Mouse (Mus musculus): ENCODE measurements around the gene Hoxc6.

The Hoxc6 gene

DNA sequence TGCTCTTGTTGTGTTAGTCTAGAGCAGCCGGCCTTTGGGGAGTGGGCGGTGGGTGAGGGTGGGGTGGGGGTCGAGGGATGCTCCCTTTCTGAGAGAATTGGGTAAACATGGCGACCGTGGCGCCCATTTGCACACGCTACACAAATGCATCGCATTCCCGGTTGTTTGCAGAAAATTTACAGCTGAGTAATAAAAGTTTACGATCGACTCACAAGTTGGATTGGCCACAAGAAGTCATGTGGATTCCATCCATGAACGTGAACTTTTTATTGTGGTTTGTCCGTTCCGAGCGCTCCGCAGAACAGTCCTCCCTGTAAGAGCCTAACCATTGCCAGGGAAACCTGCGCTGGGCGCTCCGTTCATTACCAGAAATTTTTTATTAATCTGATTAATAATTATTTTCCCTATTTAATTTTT lies at the start of gene Hoxc6:
Gene Hoxc6, plus strand, starts transcription at position 319 of the 417 bp plus-strand sequence.
- DNase-seq (ENCODE audit: low read depth), result no peak

DNA sequence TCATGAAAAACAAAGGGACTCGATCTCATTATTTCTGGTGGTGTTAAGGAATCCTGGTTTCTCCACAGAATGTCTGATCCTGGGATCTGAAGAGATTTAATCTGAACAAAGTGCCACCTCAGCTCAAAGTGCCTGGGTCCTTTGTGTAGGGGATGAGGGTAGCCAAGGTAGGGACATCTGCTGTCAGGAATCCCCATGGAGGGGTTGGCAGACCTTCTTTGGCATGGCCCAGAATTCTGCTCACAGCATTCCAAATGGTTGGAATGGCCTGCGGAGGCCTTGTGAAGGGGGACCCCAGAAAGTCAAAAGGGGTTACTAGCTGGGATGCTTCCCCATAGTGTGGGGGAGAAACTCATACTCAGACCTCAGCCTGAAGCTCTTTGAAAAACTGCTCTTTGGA lies 49.2 kb upstream of the Hoxc6 start:
- no peak for DNase-seq (ENCODE audit: low read depth)

DNA sequence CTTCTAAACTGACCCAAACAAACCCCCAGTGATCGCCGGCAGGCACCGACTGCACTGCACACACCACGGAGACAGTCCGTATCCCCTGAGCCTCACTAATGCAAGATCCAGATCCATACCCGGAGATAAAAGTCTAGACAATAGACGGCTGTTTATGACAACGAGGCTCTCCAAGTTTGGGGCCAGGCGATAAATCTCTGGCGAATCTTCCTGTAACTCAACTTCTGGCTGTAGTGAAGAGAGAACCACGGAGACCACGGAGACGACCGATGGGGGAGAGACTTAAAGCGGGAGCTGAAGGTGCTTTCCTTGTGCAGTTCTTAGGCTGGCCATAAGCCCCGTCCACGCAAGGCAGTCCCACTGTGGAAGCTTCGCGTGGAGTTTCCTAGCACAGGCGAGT lies 48.4 kb upstream of the Hoxc6 start:
- DNase-seq (ENCODE audit: low read depth), result no peak

DNA sequence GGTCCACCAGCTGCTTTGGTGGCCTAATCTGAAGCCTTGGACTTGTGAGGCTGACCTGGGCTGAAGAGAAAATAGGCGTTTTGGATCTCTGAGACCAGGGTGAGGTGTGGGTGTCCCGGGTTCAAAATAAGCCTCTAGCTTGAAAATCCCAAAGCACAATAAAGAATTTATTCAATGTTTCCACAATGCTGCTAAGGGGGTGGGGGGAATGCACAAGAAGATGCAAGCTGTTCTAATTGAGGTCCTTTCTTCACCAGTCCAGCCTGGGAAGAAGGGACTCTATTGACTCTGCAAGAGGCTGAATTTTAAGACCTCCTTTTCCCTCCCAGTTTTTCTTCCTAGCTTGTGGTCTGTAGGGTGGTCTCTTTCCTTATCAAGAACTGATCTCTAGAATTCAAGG lies 47.2 kb upstream of the Hoxc6 start:
- DNase-seq (ENCODE audit: low read depth), result no peak

DNA sequence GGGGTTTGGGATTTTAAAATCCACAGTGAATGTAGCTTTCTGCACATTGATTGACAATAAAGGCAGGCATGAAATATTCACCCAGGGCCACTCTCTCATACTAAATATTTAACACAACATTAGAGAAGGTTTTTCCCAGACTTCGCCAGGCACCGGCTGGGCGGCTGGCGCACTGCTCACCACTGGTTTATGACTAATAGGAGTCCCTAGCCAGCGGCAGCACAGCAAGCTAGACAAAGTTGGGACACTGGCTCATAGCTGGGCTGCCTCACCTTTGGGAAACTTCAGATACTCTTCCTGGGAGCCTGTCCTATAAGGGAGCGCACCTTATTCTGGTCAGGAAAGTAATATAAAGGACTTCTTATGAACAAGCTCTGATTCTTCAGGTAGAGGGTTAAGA lies 44.5 kb upstream of the Hoxc6 start:
- no peak for DNase-seq (ENCODE audit: low read depth)

DNA sequence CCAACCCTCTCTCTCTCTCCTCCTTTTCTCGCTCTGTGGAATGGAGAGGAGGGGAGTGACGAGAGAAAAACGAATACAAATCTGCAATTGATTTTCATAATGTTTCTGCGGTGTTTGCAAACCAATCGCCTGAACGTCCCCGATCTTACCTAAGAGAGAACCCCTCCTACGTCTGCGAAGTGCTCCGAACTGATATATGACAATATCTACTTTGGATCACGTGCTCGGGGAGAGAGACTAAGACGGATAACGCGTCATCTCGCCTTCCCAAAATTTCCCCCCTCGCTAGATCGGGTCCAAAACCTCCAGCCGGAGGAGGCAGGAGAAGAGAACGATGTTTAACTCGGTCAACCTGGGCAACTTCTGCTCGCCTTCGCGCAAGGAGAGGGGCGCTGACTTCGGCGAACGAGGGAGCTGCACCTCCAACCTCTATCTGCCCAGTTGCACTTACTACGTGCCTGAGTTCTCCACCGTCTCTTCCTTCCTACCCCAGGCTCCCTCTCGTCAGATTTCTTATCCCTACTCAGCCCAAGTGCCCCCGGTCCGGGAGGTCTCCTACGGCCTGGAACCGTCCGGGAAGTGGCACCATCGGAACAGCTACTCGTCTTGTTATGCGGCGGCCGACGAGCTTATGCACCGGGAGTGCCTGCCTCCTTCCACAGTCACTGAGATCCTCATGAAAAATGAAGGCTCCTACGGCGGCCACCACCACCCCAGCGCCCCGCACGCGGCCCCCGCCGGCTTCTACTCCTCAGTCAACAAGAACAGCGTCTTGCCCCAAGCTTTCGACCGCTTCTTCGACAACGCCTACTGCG lies 43.7 kb upstream of the Hoxc6 start, which contains the start of gene Hoxc11:
Gene Hoxc11, plus strand, starts transcription at position 236 of the 815 bp plus-strand sequence.
- no peak for DNase-seq (ENCODE audit: low read depth)

DNA sequence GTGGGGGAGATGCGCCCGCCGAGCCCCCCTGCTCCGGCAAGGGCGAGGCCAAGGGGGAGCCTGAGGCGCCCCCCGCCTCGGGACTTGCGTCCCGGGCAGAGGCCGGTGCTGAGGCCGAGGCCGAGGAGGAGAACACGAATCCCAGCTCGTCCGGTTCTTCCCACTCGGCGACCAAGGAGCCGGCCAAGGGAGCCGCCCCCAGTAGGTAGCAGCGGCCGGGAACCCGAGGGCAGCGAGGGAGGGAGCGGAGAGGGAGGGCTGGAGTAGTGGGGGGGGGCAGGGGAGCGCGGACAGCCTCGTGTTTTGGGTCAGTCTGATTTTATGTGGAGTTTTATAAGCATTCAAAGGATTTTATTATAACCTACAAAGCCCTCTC lies 43.1 kb upstream of the Hoxc6 start:
- DNase-seq (ENCODE audit: low read depth), result no peak

DNA sequence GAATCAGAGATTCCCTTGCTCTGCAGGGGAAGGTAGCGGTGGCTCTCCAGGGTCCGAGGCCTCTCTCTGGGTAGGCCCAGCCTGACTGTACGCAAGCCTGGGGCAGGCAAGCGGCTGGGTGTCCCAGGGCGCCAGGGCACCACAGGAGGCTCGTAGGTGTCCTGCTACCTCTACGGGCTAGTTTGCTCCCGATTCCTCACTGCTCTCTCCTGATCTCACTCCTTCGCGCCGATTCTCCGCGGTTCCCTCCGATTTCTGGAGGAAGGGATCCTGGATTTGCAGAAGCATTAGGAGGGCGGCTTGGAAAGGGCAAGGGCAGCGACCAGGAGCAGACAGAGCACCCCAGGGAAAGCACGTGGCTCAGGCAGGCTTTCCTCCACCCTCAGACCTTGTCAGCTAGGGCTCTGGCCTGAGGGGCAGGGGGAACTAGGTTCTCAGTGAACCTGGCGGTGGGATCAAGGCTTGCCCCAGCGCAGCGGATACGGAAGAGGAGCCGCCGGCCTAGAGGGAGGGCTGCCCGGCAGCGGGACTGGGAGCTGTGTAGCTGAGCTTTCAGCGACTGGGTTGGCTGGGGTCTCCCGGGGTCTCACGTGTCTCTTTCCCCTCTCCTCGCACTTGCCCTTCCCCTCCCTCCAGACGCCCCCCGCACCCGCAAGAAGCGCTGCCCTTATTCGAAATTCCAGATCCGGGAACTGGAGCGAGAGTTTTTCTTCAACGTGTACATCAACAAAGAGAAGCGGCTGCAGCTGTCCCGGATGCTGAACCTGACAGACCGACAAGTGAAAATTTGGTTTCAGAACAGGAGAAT lies 42.0 kb upstream of the Hoxc6 start:
- no peak for DNase-seq (ENCODE audit: low read depth)

DNA sequence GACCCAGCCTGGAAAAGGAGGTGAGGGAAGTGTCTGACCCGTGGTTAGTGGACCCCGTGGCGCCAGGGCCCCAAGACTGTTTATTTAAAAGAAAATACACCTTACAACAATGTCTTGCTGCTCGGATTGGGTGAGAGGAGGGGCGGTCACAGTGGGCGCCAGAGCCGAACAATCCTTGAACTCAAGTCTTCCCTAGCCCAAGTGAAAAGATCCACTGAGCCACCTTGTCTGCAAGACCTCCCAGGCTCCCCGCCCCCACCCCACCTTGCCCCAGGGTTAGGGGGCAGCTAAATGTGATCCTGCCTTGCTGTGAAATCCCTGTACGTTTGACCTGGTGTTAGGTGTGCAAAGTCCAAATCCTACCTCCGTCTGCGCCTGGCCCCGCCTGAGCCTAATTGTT lies 41.2 kb upstream of the Hoxc6 start:
- no peak for DNase-seq (ENCODE audit: low read depth)

DNA sequence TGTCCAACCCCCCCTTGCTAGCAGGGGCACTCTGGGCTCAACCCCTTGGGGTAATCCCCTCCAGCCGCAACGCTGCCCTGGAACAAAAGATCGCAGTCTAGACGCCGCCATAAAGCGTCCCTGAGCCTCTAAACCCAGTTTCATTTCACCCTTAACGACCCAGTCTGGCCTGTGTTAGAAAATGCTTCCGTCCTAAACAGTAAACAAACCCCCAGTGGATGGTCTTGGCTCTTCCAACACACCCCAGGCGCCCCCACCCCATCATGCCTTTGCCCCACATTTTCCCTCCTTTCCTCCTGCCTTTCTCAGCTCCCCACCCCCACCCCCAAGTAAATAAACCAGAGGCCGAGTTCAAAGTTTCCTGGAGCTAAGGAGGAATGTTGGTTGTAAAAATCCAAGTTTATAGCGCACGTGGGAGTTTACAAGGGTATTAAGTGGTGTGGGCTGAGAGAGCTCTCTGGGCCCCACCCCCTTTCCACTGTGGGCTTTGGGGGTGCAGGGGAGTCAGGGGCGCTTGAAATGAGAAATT lies 38.3 kb upstream of the Hoxc6 start:
- no peak for DNase-seq (ENCODE audit: low read depth)

DNA sequence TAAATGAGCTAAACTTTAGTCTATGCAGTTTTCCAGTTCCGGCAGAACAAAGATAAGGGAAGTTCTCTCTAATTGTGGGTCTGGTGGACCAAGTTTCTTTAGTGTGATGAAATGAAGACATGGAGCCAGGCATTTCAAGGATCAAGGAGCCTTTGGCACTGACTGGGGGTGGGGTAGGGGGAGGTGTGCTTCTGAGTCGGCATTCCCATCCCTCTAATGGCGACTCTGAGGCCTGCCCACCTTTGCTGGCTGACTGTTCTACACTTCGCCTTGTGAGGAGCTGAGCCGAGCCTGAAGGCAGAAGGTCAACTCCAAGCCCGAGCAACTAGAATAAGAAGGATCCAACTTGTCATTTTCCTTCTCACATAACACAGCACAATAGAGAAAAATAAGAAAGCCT lies 36.3 kb upstream of the Hoxc6 start:
- DNase-seq (ENCODE audit: low read depth), result no peak

DNA sequence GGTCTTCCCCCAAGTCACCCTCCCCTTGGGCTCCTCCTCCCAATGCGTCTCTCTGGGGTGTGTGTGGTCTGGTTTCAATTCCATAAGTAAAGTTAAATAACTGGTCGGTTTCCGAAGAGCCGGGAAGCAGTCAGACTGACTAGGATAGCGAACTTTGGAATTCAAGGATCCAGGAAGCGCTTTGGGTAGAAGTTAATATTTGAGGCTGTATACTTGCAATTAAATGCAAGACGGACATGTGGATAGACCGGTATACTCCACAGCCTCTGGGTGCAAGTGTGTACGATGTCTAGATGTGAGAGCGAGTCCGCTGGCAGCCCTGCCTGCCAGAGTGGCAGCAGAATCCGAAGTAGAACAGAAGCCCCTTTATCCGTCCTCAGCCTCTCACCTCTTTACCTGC lies 35.6 kb upstream of the Hoxc6 start:
- no peak for DNase-seq (ENCODE audit: low read depth)

DNA sequence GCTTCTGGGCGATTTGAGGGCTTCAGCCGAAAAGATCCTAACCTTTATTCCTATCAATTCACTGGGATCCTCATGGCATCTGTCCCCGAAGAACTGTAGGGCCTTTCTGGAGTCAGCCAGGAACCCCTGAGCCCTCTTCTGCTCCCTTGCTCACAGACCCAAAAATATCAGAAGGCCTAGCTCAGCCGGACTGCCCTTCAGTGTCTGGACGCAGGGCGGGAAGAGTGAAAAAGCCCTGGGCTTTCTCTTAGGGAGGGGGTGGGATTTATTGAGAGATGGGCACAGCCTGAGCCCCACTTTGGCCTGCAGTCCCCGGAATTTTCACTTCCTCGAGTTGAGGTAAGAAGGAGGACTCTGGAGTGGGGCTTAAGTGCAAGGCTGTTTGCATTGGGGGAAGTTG lies 34.8 kb upstream of the Hoxc6 start:
- DNase-seq (ENCODE audit: low read depth), result no peak

DNA sequence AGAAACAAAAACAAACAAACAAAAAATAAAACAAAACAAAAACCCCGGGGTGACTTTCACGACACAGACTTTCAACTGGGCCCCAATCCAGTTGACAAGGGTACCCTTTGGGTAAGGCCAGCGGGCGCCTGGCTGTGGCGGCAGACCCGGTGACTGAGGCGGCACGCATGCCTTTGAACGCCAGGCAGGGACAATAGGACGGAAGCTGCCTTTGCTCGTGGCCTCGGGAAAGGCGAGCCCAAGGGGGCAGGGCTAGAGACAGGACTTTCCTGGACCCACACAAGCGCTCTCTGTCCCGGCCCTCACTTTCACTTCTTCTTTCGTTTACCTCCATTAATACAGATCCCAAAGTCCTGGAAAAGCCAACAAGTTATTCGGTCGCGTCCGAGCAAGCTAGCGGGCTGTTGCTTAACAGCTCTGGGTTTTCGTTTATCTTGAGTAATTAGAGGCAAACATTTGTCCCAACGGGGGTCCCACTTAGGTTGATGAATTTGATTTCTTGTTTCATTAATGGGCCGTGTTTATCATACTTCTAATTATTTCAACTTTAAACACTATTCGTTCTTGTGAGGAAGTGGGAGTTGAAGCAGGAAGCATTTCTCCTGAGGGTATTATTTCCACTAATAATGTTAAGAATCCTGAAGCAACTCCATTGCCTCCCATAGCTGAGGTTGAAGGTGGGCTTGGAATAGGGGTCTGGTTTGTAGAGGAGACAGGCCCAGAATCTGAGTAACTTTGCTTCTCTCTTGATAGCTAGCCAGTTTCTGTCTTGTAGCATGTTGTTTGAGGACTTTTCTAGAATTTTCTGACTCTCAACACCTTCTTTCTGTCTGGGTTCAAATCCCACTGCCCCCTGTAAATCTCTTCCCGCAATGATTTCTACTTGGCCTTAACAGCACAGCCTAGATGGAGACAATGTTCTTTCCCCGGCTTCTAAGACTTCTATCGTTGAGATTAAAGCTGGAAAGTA lies 34.1 kb upstream of the Hoxc6 start:
- DNase-seq (ENCODE audit: low read depth), result no peak

DNA sequence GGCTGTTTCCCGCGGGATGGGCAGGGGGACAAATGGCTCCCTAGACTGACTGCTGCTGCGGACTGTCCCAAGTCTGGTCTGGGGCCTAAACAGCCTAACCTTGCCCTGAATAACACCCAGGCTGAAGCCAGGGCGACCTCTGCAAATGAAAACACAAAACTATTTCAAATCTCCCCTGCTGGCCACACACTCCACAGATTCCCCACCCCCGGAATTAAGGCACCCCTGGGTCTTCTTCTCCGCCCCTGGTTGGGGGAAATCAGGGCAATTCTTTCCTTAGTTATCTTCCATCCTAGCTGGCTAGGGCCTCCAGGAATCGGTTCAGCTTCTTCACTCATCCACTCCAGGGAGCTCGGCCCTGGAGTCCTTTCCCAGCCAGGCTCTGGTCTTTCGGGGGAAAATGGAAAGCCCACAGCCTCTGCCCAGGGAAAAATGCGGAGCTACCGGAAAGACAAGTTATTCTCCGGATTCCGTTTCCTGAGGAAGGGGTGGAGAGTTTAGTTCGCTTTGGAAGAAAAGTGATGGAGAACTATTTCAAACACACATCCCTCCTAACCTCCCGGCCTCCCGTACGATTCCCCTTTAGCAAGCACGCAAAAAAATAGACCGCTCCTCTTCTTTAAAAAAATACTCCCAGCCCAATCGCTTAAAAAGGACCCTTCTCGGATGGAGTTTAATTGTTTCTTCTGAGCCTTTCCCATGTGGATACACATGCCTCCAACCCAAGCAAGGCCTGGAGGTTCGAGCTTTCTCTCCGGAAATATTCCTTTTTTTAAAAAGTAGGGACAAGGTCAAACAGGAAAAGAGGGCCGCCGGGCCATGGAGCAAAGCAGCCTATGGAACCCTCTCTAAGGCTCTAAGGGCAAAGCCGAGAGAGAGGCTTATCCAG lies 32.8 kb upstream of the Hoxc6 start:
- DNase-seq (ENCODE audit: low read depth), result no peak

DNA sequence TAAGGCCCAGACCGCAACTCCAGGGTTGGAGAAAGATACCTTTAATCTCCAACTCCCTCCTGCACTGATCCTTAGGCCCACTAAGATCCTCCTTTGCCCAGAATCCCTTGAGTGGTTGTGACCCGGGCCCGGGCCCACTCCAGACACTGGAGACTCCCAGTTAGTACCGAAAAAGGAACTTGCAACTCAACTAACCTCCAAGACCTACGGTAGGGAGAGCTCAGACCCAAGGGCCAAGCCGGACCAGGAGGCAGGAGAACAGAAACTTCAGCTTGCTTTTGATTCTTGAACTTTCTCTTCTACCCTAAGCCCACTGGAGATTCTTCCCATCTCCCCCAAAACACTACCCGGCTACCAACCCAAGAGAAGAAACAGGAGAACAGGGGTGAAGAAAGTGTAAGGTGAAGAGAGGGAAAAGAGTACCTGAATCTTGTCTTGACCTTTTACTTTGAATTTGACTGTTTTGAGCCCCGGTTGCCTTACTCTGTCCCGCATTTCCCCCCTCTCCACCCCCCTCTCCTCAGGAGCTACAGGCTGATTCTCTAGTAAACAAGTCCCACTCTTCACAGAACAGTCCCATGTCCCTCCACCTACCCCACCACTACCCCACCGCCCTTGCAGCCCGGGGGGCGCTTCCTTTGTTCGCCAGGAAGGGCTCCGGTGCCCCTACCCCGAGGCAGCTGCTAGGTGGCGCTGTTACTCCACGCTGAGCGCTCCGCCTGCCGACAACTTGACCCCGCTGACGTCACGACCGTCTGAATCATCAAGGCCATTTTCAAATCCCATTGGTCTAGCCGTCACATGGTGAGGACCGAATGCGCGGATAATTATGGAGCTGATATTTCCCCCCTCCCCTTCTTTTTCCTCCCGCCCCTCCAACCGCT lies 31.9 kb upstream of the Hoxc6 start:
- DNase-seq (ENCODE audit: low read depth), result peak; percentile 74

DNA sequence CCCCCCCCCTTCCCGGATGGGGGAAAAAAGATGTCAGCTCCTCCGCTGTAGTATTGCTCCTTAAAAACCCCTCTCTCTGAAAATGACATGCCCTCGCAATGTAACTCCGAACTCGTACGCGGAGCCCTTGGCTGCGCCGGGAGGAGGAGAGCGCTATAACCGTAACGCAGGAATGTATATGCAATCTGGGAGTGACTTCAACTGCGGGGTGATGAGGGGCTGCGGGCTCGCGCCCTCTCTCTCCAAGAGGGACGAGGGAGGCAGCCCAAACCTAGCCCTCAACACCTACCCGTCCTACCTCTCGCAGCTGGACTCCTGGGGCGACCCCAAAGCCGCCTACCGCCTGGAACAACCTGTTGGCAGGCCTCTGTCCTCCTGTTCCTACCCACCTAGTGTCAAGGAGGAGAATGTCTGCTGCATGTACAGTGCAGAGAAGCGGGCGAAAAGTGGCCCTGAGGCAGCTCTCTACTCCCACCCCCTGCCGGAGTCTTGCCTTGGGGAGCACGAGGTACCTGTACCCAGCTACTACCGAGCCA lies 31.2 kb upstream of the Hoxc6 start, which contains the start of gene Hoxc10:
Gene Hoxc10, plus strand, starts transcription at position 21 of the 536 bp plus-strand sequence.
- no peak for DNase-seq (ENCODE audit: low read depth)

DNA sequence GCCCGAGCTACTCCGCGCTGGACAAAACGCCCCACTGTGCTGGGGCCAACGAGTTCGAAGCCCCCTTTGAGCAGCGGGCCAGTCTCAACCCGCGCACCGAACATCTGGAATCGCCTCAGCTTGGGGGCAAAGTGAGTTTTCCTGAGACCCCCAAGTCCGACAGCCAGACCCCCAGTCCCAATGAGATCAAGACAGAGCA lies 30.8 kb upstream of the Hoxc6 start, which contains the start of gene Hoxc5:
Gene Hoxc5, plus strand, starts transcription at position 132 of the 199 bp plus-strand sequence.
- no peak for DNase-seq (ENCODE audit: low read depth)

DNA sequence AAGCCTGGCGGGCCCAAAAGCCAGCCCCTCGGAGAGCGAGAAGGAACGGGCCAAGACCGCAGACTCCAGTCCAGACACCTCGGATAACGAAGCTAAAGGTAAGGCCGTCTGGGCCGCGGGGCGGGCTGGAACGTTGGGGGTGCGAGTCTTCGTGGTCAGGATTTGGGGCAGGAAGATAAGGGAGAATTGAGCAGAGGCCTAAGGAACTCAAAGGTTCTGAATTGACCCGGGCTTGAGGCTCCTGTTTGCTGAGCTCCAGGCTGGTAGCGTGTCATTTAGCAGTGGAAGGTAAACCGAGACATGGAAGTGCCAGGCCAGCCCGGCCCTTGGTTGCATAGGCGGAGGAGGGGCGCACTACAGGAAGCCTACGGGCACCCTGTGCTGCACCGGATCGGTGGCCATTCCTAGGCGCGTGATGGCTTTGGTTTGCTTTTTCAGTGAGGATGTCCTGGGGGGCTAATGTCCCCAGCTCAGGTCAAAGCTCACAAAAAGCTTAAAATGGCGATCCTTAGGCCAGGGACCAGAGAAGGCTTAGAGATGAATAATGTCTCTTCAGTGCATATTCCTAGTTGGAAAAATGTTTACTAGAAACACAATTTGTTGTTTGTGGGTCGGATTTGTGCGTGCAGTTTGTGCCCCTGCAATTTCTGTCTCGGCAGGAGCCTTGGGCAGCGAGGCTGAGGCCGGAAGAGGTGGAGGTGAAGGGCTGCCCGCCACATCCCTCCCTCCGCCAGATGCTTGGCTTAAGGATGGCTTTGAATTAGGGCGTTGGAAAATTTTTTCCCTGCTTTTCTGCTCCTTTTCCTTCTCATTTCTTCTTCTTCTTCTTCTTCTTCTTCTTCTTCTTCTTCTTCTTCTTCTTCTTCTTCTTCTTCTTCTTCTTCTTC lies 30.3 kb upstream of the Hoxc6 start:
- no peak for DNase-seq (ENCODE audit: low read depth)
